Mouse (Mus musculus) liver, adult 2 months (tissue): ENCODE data around the gene Ppargc1a. TPM values are rescaled to one million over a fixed set of nuclear protein-coding genes. Genes with fewer than 3 reads are reported as not detected.
A peak's percentile ranks its signal among the peaks of the same experiment; 100 is the strongest.

Experiments
- DNase-seq: peaks from one replicate; pipeline ENCODE4 v3.0.0-alpha.2; 2011; ENCODE audit warnings: low read depth, low spot score; ENCODE audit errors: extremely low read depth
- H3K27ac ChIP-seq: fragments of 200-500 bp; replicated peaks from 2 replicates; pipeline ENCODE4 v1.5.1; 2012; ENCODE audit warnings: low read depth, mild to moderate bottlenecking, control low read depth, inconsistent platforms, low read length; ENCODE audit not compliant: insufficient read depth
- H3K27me3 ChIP-seq: fragments of 200-500 bp; 2 replicates; pipeline ENCODE4 v1.6.1; 2012; ENCODE audit warnings: mild to moderate bottlenecking, moderate library complexity, low read length, inconsistent platforms; ENCODE audit not compliant: control insufficient read depth, insufficient read depth
- H3K36me3 ChIP-seq: fragments of 200-500 bp; 2 replicates; pipeline ENCODE4 v1.6.1; 2012; ENCODE audit warnings: low read length, inconsistent platforms; ENCODE audit not compliant: control insufficient read depth, insufficient read depth
- H3K4me1 ChIP-seq: fragments of 200-500 bp; 2 replicates; pipeline ENCODE4 v1.6.1; 2011; ENCODE audit warnings: low read length; ENCODE audit not compliant: control insufficient read depth, insufficient read depth
- H3K4me3 ChIP-seq: fragments of 200-500 bp; 2 replicates; pipeline ENCODE4 v1.5.1; 2011; ENCODE audit warnings: low read depth, mild to moderate bottlenecking, control low read depth, low read length, moderate library complexity; ENCODE audit not compliant: insufficient read depth
- H3K79me2 ChIP-seq: fragments of 200-500 bp; 2 replicates; pipeline ENCODE4 v1.6.1; 2012; ENCODE audit warnings: inconsistent platforms, mild to moderate bottlenecking, low read length, moderate library complexity; ENCODE audit not compliant: control insufficient read depth, insufficient read depth
- H3K9ac ChIP-seq: fragments of 200-500 bp; 2 replicates; pipeline ENCODE4 v1.6.1; 2012; ENCODE audit warnings: low read depth, mild to moderate bottlenecking, control low read depth, inconsistent platforms, low read length
- CTCF ChIP-seq: fragments of 200-500 bp; IDR thresholded peaks from 2 replicates; pipeline ENCODE4 v1.5.1; 2011; ENCODE audit warnings: low read depth, low read length, control low read depth
- POLR2A ChIP-seq: fragments of 200-500 bp; IDR thresholded peaks from 2 replicates; pipeline ENCODE4 v1.6.1; 2011; ENCODE audit warnings: low read length, control low read depth; ENCODE audit not compliant: insufficient read depth; ENCODE audit errors: extremely low read depth
- WGBS: fragments of 180-500 bp; shearing (Covaris S2); methylation state at CpG from one replicate; pipeline ENCODE4 v1.1.7; 2018; 5-methylcytosine and 5-hydroxymethylcytosine counted together
- polyA plus RNA-seq: library from polyadenylated mRNA; depleted of rRNA; stranded (reverse); fragments of >200 nt; gene quantifications from 2 replicates; pipeline ENCODE4 v1.2.3, GENCODE M21; 2012
- total RNA-seq: library from RNA; depleted of rRNA; stranded (reverse); fragments of >200 nt; gene quantifications from 2 replicates; pipeline ENCODE4 v1.2.3, GENCODE M21; 2014

Gene Ppargc1a
- total and polyA plus RNA-seq, 2 experiments = 1.6 to 5.4 TPM

DNA sequence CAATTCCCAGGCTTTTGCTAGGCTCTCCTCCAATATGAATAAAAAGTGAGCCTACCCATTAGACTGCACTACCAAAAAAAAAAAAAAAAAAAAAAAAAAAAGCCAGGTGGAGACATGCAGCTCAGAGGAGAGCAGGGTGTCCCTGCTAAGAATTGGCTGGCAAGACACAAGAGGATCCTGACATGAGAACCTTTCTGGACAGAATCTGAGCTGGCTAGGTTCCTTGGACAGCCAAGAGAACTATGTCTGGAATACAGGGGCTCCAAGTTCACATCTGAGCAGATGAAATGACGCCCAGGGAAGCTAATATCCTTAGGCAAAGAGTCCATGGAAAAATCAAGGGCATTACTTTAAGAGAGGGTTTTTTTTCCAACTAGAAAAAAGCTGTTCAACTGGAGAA is 33.1 kb downstream of the Ppargc1a start:
- H3K9ac ChIP-seq = no peak overlapping the region
- TF ChIP-seq CTCF = no peak
- no peak for TF ChIP-seq POLR2A
- H3K4me1 ChIP-seq = peaks cover 11% of the 10 kb centered on the region
- H3K27me3 ChIP-seq = no peaks in the 10 kb centered on the region
- H3K27ac ChIP-seq = no peak overlapping the region
- no peak for DNase-seq
- 88% methylated on average over 1 of the region's 1 CpGs for WGBS
- H3K4me3 ChIP-seq = no peak overlapping the region
- no peaks in the 10 kb centered on the region for H3K36me3 ChIP-seq
- H3K79me2 ChIP-seq = no peaks in the 10 kb centered on the region; the same call in 1 of the 2 replicates

DNA sequence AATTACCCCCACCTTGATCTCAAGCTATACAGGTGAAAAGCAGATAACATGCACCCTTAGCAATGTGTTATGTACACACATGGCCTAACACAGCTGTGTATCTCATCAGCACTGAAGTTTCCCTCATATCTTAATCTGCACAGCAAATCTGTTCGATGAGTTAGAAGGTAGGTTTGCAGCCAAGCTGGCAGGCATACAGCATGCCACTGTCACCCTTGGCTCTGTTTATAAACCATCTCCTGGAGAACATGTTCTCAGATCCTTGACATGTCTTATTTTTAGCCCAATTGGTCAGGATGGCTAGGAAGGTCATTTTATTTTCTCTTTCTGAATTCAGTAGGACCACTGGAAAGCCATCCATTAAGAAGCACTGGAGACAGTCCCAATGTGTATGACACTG is 36.2 kb downstream of the Ppargc1a start:
- H3K27me3 ChIP-seq = no peaks in the 10 kb centered on the region
- TF ChIP-seq POLR2A = no peak
- TF ChIP-seq CTCF = no peak
- H3K4me1 ChIP-seq = peaks cover 11% of the 10 kb centered on the region
- peak; percentile 27 for DNase-seq
- H3K27ac ChIP-seq = no peak overlapping the region
- no peaks in the 10 kb centered on the region for H3K36me3 ChIP-seq
- H3K4me3 ChIP-seq = no peak overlapping the region
- H3K79me2 ChIP-seq = no peaks in the 10 kb centered on the region; the same call in 1 of the 2 replicates
- 26% methylated on average over 1 of the region's 1 CpGs for WGBS
- no peak overlapping the region for H3K9ac ChIP-seq

DNA sequence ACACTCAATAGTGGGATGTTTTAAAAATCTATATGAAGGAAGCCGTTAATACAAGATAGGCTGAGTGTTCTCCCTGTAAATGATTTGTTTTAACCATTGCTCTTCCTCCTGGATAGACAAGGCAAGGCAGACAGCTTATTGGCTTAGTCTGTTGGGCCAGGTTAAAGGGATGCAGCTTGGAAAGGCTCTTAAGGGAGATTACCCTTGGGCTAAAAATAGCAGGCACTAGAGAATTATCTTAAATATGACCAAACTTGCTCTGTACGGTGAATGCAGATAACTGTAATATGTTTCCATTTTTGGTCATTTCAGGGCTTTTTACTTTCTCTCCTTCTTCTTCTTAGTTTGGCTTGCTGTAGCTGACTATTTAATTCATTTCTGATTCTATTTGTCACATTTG is 38.1 kb downstream of the Ppargc1a start:
- WGBS = 73% methylated on average over 2 of the region's 2 CpGs
- Histone ChIP-seq H3K4me3 (no peak overlapping the region), H3K4me1 (peaks cover 11% of the 10 kb centered on the region), H3K9ac (no peak overlapping the region), H3K36me3 (no peaks in the 10 kb centered on the region), H3K27me3 (no peaks in the 10 kb centered on the region), H3K79me2 (no peaks in the 10 kb centered on the region; the same call in 1 of the 2 replicates), H3K27ac (no peak overlapping the region)
- no peak for DNase-seq
- no peak for TF ChIP-seq CTCF
- TF ChIP-seq POLR2A = no peak

GRCm38 (mm10) chr5:51528165-51528498 is 39.4 kb downstream of the Ppargc1a start:
- no peaks in the 10 kb centered on the region for H3K36me3 ChIP-seq
- H3K27me3 ChIP-seq = no peaks in the 10 kb centered on the region
- no peak overlapping the region for H3K9ac ChIP-seq
- H3K4me3 ChIP-seq = no peak overlapping the region
- peak overlapping the region; percentile 93 for H3K27ac ChIP-seq
- no peak for TF ChIP-seq POLR2A
- no peak for TF ChIP-seq CTCF
- DNase-seq = no peak
- H3K4me1 ChIP-seq = peaks cover 11% of the 10 kb centered on the region
- H3K79me2 ChIP-seq = peaks cover 3% of the 10 kb centered on the region; the same call in 1 of the 2 replicates

GRCm38 (mm10) chr5:51527498-51528164 is 39.9 kb downstream of the Ppargc1a start:
- peak; percentile 93 for DNase-seq
- no peak overlapping the region for H3K9ac ChIP-seq
- H3K4me1 ChIP-seq = peaks cover 11% of the 10 kb centered on the region
- 18% methylated on average over 5 of the region's 5 CpGs for WGBS
- no peak for TF ChIP-seq CTCF
- TF ChIP-seq POLR2A = no peak
- peak overlapping the region; percentile 93 for H3K27ac ChIP-seq
- H3K79me2 ChIP-seq = peaks cover 3% of the 10 kb centered on the region; the same call in 1 of the 2 replicates
- H3K36me3 ChIP-seq = no peaks in the 10 kb centered on the region
- H3K4me3 ChIP-seq = no peak overlapping the region
- no peaks in the 10 kb centered on the region for H3K27me3 ChIP-seq

DNA sequence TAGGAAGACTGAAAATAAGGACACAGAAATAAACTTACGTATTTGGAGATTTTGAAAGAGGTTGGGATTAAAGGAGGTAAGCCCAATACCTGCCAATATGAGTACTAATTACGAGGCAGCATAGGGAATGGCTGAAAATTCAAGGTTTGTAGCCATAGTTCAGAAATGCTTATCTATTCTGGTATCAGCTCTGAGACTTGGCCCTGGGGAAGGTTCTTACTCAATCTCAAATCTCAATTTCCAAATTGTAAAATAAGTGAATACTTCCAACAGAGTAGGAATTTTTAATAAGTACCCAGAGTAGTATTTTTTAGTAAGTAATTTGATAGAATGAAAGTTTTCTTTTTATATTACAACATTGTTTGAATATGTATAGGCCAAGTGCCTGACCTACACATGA is 41.7 kb downstream of the Ppargc1a start:
- no peak overlapping the region for H3K4me3 ChIP-seq
- 45% methylated on average over 2 of the region's 2 CpGs for WGBS
- TF ChIP-seq CTCF = no peak
- no peak for TF ChIP-seq POLR2A
- peaks cover 3% of the 10 kb centered on the region; the same call in 1 of the 2 replicates for H3K79me2 ChIP-seq
- peak; percentile 63 for DNase-seq
- H3K36me3 ChIP-seq = no peaks in the 10 kb centered on the region
- peaks cover 11% of the 10 kb centered on the region for H3K4me1 ChIP-seq
- no peak overlapping the region for H3K27ac ChIP-seq
- H3K27me3 ChIP-seq = no peaks in the 10 kb centered on the region
- no peak overlapping the region for H3K9ac ChIP-seq
